Mouse (Mus musculus) T-helper 2 cell (primary cell): Measurements from ENCODE around the gene Btnl10.

Experiments
- in situ Hi-C: fragments of 300-600 bp; cut with MboI, MseI; formaldehyde crosslinking; loops from one replicate; pipeline ENCODE4 v1.15.1; 2025; ENCODE audit warnings: high pct_unique_total_duplicates

Btnl10 gene

DNA sequence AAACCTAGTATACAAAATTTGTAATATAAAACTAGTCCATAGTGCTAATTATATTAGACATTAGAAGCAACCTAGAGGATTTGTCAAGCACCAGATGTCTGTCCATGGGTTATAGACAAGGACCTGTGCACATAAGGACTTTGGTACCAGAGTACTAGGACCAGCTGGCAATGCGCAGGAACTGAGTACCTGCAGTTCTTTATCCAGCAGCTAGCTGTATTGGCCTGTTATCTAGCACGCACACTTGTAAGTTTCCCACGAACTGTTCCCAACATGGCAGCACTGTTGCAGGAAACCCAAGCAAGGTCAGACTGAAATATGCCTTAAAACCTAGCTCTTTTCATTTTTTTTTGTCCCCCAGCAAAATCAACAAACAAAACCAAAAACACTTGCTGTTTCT, 12.5 kb downstream of the Btnl10 start:
- in situ Hi-C loops = no loop called here

DNA sequence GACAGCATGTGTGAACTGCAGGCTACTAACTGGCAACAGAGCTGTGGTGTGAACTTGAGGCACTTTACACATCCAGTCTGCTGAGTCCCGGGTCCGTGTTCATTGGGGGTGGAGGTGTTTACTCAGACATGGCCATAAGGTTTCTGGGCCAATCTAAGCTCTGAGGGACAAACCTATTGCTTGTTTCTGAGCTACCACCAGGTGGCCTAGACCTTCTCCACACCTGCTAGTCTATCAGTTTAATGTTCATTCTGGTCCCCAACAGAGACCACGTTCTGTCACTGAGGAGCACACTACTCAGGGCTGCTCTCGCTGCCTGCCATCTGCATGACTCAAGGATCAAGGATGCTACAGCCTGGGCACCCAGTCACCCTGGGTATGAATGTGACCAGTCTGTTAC, 13.9 kb downstream of the Btnl10 start:
- in situ Hi-C loops = no loop called here

DNA sequence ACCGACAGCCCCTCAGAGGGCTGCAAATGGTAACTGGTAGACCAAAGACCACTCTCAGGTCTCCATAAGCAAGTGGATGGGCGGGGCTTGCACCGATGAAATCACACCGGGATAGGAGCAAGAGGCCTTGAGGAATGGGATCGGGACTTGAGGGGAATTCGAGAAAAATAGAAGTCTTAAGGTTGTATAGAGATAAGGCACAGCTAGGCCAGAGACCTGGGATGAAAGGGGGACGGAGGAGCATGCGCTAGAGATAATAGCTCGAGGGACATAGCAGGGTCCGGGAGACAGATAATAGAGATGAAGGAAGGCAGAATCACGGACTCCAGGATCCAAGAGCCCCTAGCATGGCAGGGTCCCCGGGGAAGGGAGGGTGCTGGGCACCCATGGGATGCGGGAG, 20.2 kb downstream of the Btnl10 start:
- in situ Hi-C loops = no loop called here

DNA sequence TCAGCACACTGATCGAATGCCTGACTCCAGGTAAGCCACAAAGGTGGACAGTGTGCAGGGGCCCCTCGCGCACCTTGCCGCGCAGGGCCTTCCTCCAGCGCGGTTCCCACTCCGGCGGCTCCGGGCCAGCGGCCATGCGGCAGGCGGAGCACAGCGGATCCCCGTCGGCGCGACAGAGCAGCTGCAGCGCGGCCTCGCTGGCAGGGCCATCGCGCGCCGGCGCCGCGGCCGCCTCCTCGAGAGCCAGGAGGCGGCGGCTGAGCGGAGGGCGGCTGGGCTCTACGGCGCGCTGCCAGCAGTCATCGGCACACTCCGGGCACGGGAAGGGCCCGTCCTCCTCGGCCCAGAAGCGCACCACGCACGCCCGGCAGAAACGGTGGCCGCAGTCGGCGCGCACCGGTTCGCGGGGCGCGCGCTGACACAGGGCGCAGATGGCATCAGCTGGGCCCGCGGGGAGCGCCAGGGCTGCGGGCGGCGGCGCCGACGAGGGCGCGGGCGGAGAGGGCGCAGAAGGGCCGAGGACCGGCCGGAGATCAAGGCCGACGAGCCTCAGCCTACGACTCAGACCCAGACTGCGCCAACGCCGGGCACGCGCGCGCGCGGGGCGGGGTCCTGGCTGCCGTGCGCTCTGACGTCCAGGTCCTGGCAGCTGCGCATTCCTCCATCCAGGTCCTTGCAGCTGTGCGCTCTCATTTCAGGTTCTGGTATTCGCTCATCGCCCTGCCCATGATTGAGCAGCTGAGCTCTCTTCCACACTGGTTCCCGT, 20.8 kb downstream of the Btnl10 start, which contains the start of gene Rnf187:
Gene Rnf187 (minus strand): TSS at position 595 of the 766 bp plus-strand sequence.
- in situ Hi-C loops = no loop called here

- in situ Hi-C loops = no loop called here
These were observed 21.4 kb downstream of the Btnl10 start for GRCm38 (mm10) chr11:58939088-58939439.

DNA sequence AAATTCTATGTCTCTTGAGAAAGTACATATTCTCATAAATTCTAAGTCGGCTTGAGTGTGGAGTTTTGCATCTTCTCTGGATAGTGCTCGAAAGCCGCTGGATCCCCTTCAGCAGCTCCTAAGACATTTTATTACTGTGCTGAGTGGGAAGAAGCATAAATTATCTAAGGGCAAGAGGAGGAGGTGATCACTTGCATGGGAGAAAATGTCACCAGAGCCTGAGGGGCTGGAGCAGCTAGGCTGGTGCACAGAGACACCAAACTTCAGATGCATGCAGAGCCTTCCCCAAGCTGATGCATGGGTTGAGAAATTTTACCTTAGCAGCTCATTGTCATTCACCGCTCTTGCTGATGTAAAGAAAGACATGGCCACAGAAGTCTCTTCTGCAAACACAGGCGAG, 26.4 kb downstream of the Btnl10 start:
- in situ Hi-C loops = no loop called here

GRCm38 (mm10) chr11:58947306-58947705, 29.6 kb downstream of the Btnl10 start:
- in situ Hi-C loops = no loop called here

DNA sequence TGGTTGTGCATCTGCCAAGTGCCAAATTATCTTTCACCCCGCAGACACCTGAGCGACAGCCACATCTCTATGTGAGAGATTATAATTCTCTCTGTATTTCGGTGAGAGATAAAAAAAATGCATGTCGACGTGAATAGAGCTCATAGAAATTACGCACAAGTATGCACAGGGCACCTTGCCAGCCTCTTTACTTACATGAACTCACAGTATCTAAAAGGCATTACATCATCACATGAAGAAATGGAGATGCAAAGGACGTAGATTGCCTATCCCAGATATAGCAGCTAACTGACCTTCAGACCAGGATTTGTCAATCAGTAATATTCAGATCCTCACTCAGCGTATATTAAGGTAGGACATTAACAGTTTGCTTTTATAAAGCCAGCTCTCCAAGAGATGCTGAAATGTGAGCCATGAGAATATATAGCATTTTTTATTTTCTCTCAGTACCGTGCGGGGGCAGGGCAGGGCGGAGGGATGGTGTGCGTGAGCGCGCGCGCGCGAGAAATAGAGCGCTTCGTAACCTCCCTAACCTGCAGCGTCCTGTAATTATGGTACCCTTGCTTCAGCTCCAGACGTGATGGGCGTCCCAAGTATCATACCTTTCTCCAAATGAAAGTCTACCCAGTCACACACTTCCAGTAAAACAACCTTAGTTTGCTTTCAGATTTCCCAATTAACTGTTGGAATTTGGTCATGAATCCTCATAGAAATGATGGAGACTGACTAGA, 30.3 kb downstream of the Btnl10 start:
- in situ Hi-C loops = no loop called here

- in situ Hi-C loops = no loop called here
These were observed 31.1 kb downstream of the Btnl10 start, which contains the start of gene Hist3h2ba for GRCm38 (mm10) chr11:58948542-58949479. TSS of gene Hist3h2ba (plus strand) at chr11:58948920.

DNA sequence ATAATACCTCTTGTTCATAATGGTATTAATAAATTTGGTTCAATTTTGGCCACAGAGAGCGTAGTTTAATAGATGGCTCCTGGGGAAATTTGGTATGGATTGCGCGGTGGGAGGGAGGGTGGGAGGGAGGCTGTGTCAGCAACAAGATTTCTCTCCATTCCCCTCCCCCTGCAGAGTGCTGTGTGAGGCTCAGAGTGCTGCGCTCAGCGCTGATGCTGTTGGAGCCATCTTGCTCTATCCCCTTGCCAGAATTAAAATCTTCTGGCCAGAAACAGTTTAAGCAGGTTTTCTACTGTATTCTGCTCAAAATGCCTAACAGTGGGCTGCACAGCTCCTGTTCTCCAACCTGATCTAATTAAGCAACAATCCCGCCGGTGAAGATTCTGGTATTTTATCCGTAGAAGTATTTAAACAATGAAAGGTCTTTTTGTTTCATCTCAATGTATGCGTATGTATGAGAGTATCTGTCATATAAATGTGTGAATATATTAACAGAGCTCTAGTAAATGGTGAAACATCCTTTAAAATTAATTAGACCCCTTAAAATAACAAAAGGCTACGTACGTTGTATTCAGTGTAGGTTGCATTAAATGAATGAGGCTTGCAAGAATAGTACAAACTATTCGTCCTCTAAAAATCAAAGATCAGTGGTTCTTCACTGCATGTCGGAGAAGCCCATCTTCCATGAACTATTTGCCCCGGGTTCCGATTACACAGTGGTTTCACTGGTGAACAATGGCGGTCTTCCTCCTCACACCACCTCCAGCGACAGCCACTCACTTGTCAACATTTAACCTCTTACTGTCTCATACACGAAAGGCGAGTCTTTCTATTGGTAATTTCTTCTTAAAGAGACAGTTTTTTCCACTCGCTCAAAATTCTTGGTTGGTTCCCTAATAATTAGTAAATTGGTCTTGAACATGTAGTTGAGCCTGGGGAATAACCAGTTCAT, 32.0 kb downstream of the Btnl10 start:
- in situ Hi-C loops = loop anchor here (10.0 kb wide), 1 partner anchor 1285 kb away; no protein-coding TSS in a partner anchor

DNA sequence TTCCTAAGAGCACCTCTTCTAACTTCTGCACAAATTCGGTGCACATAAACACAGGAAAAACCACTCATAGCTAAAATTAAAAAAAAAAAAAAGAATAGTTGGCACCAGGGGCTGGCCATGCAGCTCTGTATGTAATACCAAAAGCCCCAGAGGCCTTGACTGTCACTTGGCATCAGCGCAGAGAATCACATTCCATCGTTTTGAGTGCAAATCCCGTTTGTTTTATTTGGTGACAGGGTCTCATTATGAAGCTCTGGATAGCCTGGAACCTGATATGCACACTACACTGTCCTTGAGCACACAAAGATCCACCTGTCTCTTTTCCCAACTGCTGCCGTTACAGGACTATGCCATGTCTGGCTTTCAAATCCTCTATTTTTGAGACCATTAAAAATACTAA, 33.5 kb downstream of the Btnl10 start:
- in situ Hi-C loops = loop anchor here (10.0 kb wide), 1 partner anchor 1284 kb away; no protein-coding TSS in a partner anchor

GRCm38 (mm10) chr11:58953351-58954169, 35.9 kb downstream of the Btnl10 start:
- in situ Hi-C loops = loop anchor here (10.0 kb wide), 1 partner anchor 1281 kb away; no protein-coding TSS in a partner anchor

DNA sequence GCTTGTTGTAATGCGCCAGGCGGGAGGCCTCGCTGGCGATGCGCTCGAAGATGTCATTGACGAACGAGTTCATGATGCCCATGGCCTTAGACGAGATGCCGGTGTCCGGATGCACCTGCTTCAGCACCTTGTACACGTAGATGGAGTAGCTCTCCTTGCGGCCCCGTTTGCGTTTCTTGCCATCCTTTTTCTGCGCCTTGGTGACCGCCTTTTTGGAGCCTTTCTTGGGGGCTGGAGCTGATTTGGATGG, 36.4 kb downstream of the Btnl10 start:
- in situ Hi-C loops = loop anchor here (10.0 kb wide), 1 partner anchor 1281 kb away; no protein-coding TSS in a partner anchor

GRCm38 (mm10) chr11:58954420-58955142, 36.9 kb downstream of the Btnl10 start, which contains the start of the genes Hist3h2a and Trim17:
TSS of gene Hist3h2a (plus strand) at chr11:58954685.
TSS of gene Trim17 (plus strand) at chr11:58954685.
- in situ Hi-C loops = loop anchor here (10.0 kb wide), 1 partner anchor 1280 kb away; no protein-coding TSS in a partner anchor

GRCm38 (mm10) chr11:58955143-58955867, 37.6 kb downstream of the Btnl10 start:
- in situ Hi-C loops = loop anchor here (10.0 kb wide), 1 partner anchor 1279 kb away; no protein-coding TSS in a partner anchor

GRCm38 (mm10) chr11:58955868-58956257, 38.2 kb downstream of the Btnl10 start:
- in situ Hi-C loops = loop anchor here (10.0 kb wide), 1 partner anchor 1279 kb away; no protein-coding TSS in a partner anchor

GRCm38 (mm10) chr11:58957226-58957914, 39.7 kb downstream of the Btnl10 start:
- in situ Hi-C loops = loop anchor here (10.0 kb wide), 1 partner anchor 1277 kb away; no protein-coding TSS in a partner anchor
